Mouse (Mus musculus): ENCODE results near the gene Slc4a4.

Slc4a4 gene

DNA sequence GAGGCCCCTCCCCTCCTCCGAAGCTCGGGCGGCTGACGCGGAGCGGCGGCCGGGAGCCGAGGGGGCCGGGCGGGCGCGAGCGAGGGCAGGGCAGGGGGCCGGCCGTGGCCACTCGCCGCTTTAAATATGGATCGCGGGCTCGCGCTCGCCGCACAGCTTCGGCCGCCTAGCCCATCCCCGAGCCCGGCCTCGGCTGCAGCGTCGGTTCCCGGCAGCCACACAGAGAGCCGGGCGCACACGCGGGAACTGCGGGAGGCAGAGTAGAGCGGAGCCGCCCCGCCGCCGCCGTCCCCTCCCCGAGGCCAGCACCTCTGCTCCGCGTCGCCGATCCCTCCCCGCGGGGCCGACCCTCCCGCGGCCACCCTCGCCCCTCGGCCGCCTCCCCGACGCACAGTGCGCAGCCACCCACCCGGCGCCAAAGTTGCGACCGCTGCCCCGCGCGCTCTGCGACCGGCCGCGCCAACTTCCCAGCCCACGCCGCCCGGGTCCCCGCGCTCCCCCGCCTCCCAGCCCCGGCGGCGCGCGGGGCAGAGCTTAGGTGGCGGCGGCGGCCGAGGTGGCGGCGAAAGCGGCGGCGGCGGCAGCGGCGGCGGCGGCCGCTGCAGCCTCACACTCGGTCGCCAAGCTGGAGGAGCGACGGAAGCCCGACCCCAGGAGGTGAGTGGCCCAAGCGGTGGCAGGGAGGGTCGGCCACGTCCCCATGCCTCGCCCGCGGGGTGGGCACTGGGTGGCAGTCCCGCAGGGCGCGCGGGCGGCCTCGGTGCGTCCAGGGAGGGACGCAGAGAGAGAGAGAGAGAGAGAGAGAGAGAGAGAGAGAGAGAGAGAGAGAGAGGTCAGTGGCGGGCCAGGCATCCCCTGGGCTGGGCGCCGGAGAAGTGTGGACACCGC lies at the start of gene Slc4a4:
Gene Slc4a4, plus strand, starts transcription at position 151 of the 888 bp plus-strand sequence.
- peak; percentile 11 to 21 for DNase-seq (ENCODE audit: low spot score in 2 of 2)

DNA sequence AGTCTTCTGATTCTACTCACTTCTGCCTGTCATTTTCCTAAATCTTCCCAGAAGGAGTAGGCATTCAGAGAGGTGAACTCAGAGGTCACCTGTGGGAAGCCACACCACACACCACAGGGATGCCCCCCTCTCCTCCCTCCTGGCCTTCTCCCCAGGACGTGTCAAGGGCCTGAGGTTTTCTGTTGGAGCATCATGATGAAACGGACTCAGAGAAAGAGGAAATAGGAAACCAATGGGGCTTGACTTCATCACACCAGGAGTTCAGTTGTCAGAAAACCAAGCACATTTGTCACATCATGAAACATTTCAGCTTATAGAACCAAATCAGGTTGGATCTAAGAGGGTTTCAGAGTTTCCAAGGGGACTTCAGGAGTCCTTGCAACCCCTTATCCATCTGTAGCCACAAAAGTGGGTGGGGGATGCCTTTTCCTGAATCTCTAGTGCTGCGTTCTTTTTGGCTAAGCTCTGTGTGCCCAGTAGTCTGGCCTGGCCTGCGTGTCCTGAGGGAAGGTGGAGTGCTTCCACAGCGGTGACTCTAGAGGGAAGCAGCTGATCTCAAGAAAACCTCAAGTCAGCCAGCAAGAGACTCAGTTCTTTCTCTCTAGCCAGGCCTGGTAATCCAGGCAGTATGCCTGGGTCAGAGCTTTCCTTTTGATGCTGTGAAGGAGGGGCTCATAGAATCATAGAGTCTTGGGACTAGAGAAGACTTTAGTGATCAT lies 46.4 kb upstream of the Slc4a4 start:
- no peak for DNase-seq (ENCODE audit: low spot score in 2 of 2)

- DNase-seq (ENCODE audit: low spot score in 2 of 2), result no peak
Measured at GRCm38 (mm10) chr5:88857311-88857710, 29.3 kb upstream of the Slc4a4 start.

DNA sequence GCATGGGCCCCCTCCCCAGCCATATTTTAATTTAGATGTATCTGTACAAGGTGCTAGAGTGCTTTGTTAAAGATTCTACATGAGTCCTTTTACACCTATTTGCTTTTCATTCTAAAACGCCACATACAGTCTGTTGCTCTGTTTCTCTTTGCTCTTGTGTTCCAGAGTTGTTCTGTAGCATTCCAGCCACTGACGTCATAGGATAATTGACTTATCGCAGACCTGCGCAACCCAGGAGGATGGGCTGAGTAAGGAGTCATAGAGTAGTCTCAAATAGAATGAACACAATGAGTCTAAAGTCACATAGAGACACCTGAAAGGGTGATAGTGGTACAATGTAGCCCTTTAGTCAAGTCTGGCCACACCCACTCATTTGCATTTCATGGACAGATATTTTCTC lies 28.8 kb upstream of the Slc4a4 start:
- no peak for DNase-seq (ENCODE audit: low spot score in 2 of 2)

DNA sequence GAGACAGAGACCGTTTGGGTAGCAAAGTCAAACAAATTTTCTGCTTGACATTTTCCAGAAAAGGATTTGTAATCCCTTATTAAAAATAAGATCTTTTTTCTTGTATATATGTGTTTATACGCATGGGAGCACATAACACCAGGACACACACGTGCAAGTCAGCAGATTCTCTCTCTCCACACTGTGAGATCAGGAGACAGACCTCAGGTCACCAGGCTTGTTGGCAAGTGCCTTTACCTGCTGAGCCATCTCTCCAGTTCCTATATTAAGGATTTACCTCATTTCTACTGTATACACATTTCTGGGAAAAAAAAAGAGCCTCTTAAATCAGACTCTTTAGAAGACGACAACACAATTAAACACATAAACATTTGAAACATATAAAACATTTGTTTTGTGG lies 28.4 kb upstream of the Slc4a4 start:
- DNase-seq (ENCODE audit: low spot score in 2 of 2), result no peak

GRCm38 (mm10) chr5:88862163-88862562 lies 24.5 kb upstream of the Slc4a4 start:
- no peak for DNase-seq (ENCODE audit: low spot score in 2 of 2)

DNA sequence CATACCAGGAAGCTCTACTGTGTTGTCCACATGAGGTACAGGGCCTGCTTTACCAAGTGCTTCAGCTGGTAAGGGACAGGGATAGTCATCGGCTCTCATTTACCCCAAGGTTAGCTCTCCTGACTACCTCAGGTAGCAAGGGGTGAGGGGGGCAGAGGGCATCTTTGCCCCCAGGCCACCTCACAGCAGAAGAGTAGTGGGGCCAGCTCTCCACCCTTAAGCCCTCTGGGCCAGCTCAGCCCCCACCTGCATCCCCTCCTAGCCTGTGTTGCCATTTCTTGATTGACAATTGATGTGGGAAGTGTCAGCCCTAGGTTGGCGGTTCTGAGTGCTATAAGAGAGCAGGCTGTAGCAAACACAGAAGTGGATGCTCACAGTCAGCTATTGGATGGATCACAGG lies 23.8 kb upstream of the Slc4a4 start:
- DNase-seq (ENCODE audit: low spot score in 2 of 2), result no peak

- no peak for DNase-seq (ENCODE audit: low spot score in 2 of 2)
Measured at GRCm38 (mm10) chr5:88884101-88884500, 2.5 kb upstream of the Slc4a4 start.

- DNase-seq (ENCODE audit: low spot score in 2 of 2), result peak; percentile 12 to 53
Measured at GRCm38 (mm10) chr5:88885503-88885902, 1.1 kb upstream of the Slc4a4 start.

DNA sequence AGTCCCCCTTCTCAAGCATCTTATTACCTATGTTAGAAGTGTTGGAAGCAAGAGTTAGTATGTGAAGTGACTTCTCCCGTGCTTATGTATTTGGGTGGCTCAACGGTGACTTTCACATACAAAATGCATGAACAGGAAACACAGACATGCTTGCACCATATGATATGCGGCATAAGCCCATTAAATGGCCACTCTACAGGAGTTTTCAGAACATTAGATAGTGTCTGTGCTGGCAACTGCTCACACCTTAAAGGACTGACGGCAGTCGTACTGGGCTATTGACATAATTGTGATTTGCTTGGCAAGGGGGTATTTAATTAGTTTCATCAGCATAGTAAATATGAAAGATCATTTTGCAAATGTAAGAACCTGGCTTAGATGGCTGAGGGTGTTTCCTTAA lies 674 bp upstream of the Slc4a4 start:
- DNase-seq (ENCODE audit: low spot score in 2 of 2), result no peak

DNA sequence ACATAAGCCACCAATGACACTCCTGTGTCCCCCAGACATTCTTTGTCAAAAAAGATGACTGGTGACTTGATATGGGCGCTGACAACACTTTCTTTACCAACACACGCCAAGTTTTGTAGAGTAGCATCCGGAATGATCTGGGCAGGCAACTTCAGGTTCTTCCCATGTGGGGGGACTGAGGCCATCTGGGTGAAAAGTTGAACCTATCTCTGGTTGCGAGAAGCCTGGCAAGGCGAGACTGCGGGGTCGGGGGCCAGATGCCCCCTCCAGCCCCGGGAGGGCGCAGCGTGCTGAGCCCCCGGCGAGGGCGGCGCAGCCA lies 310 bp upstream of the Slc4a4 start:
- peak; percentile 35 to 38 for DNase-seq (ENCODE audit: low spot score in 2 of 2)

DNA sequence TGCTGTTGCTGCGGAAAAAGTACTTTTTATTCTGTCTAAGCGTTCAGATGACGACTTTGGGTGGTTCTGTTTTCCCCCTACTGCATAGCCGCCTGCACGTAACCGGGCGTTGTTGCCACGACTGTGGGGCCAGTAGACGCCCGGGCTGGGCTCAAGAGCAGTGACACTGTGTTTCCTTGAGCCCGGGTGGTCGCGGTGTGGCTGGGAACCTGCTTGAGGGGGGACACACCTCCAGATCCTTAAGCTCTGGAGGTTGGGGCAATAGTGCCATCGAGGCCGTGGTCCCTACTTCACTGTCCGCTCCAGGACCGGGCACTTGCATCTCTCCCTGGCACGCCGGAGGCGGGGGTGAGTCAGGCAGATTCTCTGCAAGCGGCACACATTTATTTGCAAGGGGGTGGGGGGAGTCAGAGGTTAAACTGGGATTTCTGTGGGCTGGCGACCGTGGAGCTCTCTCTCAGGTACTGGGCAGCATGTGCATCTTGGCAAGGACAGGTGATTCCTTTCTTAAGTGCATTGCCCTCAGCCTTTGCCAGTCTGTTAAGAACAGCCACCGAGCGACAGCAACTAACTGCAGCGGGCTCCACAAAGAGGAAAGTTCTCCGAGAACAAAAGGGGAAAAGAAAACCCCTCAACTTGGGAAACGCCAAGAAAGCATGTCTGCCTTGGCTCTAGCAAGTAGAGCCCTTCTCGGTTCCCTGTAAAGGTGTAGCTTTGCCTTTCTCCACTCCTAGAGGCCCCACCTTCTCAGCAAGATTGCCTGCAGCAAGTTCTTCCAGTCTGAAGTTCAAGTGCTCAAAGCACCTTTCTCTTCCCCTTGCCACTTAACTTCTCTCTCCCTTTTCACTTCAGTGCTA lies 1.2 kb downstream of the Slc4a4 start:
- no peak for DNase-seq (ENCODE audit: low spot score in 2 of 2)

DNA sequence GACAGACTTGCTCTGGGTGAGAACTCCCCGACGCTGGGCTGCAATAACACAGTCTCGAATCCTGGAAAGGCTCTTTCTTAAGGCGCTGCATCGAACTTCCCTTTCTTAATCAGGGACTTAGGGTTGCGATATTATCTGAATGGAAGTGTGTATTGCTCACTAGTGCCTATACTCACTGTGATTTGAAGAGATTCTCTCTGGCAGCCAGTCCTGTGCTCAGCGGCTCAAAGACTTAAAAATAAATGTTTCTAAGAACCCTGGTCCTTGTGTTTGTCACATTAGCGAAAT lies 1.7 kb downstream of the Slc4a4 start:
- DNase-seq (ENCODE audit: low spot score in 2 of 2), result no peak

DNA sequence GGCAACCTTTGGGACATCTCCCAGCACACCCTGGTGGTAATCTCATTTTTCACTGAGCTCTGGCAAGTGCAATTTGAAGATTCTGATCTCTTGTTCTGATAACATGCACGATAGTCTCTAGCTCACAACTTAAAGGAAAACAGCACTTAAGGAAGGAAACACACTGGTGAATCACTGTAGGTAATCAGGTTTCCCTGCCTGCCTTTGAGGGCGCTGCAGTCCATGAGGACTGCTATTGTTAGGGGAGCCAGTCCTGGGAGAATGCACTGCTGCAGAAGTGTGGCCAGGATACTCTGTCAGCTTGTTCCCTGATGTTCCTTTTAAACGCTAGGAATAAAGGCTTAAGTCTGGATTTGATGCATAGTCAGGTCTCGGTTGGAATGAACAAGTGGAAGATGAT lies 2.7 kb downstream of the Slc4a4 start:
- DNase-seq (ENCODE audit: low spot score in 2 of 2), result no peak

GRCm38 (mm10) chr5:88890146-88890545 lies 3.5 kb downstream of the Slc4a4 start:
- no peak for DNase-seq (ENCODE audit: low spot score in 2 of 2)

- no peak for DNase-seq (ENCODE audit: low spot score in 2 of 2)
Measured at GRCm38 (mm10) chr5:88896574-88896973, 10.0 kb downstream of the Slc4a4 start.

GRCm38 (mm10) chr5:88903111-88903510 lies 16.5 kb downstream of the Slc4a4 start:
- DNase-seq (ENCODE audit: low spot score in 2 of 2), result no peak

DNA sequence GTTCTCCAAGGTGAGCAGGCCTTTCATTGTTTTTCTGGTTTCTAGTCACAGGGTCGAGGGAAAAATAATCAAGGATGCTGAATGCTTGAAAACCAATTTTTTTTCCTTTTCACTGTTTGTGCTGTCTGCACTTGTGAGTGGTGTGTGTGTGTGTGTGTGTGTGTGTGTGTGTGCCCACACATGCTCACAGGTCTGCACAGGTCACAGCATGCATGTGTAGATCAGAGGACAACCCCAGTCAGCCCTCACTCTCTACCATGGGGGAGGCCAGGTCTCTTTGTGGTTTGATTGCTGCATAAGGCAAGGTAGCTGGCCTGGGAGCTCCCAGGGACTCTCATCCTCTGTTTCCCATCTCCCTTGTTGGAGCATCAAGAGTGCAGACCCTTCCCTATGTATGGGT lies 16.9 kb downstream of the Slc4a4 start:
- no peak for DNase-seq (ENCODE audit: low spot score in 2 of 2)

DNA sequence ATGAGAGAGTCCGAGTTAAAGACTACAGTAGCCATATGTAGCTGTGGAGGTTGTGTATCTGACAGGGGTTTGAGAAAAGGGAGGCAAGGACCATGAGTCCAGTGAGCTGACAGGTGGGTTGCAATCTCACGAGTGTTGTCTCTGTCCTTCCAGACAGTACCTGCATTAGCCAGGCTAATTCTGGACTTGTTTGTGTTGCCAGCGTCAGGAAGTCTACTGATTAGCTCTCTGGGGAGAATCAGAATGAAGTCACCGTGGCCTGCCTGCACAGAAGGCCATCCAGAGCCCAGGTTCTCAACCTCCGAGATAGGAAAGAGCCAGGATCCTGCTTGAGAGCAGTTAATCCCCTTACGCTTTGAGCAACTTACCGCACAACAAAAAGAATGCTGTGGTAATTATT lies 18.2 kb downstream of the Slc4a4 start:
- no peak for DNase-seq (ENCODE audit: low spot score in 2 of 2)

- no peak for DNase-seq (ENCODE audit: low spot score in 2 of 2)
Measured at GRCm38 (mm10) chr5:88907615-88908014, 21.0 kb downstream of the Slc4a4 start.

DNA sequence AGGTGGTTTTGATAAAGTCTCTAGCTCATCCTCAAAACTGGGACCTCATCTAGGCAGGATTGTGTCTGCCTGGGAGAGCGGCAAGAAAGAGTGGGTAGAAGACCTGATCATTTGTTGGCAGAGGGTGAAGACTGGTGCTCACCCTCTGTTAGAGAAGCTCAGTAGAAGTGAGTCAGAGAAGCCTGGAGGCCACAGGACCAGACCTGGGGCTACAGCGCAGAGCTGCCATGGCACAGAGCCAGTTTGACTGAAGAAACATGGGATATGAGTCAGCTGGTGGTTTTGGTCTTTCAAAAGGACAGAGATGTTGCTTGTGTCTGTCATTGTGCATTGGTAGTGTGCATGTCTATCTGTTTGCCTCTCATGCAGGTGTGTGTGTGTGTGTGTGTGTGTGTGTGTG lies 26.0 kb downstream of the Slc4a4 start:
- DNase-seq (ENCODE audit: low spot score in 2 of 2), result no peak

- DNase-seq (ENCODE audit: low spot score in 2 of 2), result no peak
Measured at GRCm38 (mm10) chr5:88915082-88915481, 28.5 kb downstream of the Slc4a4 start.

Measured in heart, adult 9 months (tissue).